Mouse (Mus musculus) left cerebral cortex, postnatal 14 days (tissue): Measurements from ENCODE around the gene Pax7. TPM values are rescaled to one million over a fixed set of nuclear protein-coding genes. Genes with fewer than 3 reads are reported as not detected.

Source experiments
- DNase-seq, 2 experiments: peaks; one replicate each; pipeline ENCODE4 v3.0.0; 2021 to 2022; ENCODE audit warnings: low spot score in 2 of 2, mixed read lengths in 1 of 2
- intact Hi-C: fragments of 180-260 bp; cut with DNase I; formaldehyde crosslinking; loops from one replicate; pipeline ENCODE4 v1.15.1; 2025
- total RNA-seq, 2 experiments: library from RNA; stranded (reverse); gene quantifications; 2 replicates each; pipeline ENCODE4 v1.2.3; 2021

The Pax7 gene
- total RNA-seq, 2 experiments from 2014 or later: not detected

- intact Hi-C loops: no loop called here
- DNase-seq: no peak
Measured at GRCm38 (mm10) chr4:139833817-139834401, 581 bp upstream of the Pax7 start.

- no peak for DNase-seq
Measured at GRCm38 (mm10) chr4:139832281-139833035, 870 bp downstream of the Pax7 start.

GRCm38 (mm10) chr4:139831501-139832230 lies 1.7 kb downstream of the Pax7 start:
- DNase-seq: no peak
- intact Hi-C loops: no loop called here

More at GRCm38 (mm10) chr4:139832281-139833035, 870 bp downstream of the Pax7 start:
- intact Hi-C loops: no loop called here

- DNase-seq: no peak
- intact Hi-C loops: no loop called here
Measured at GRCm38 (mm10) chr4:139830581-139831387, 2.5 kb downstream of the Pax7 start.

- DNase-seq: no peak
- intact Hi-C loops: no loop called here
Measured at GRCm38 (mm10) chr4:139830053-139830452, 3.3 kb downstream of the Pax7 start.

- no peak for DNase-seq
- intact Hi-C loops: no loop called here
Measured at GRCm38 (mm10) chr4:139828871-139829590, 4.3 kb downstream of the Pax7 start.

GRCm38 (mm10) chr4:139828283-139828678 lies 5.0 kb downstream of the Pax7 start:
- intact Hi-C loops: no loop called here
- no peak for DNase-seq

GRCm38 (mm10) chr4:139827501-139828282 lies 5.6 kb downstream of the Pax7 start:
- intact Hi-C loops: no loop called here
- no peak for DNase-seq

- intact Hi-C loops: no loop called here
- DNase-seq: no peak
Measured at GRCm38 (mm10) chr4:139826231-139826630, 7.1 kb downstream of the Pax7 start.

- intact Hi-C loops: no loop called here
- DNase-seq: no peak
Measured at GRCm38 (mm10) chr4:139825326-139826112, 7.8 kb downstream of the Pax7 start.

GRCm38 (mm10) chr4:139824572-139825325 lies 8.6 kb downstream of the Pax7 start:
- intact Hi-C loops: no loop called here
- no peak for DNase-seq

- intact Hi-C loops: no loop called here
- no peak for DNase-seq
Measured at GRCm38 (mm10) chr4:139823870-139824472, 9.4 kb downstream of the Pax7 start.

GRCm38 (mm10) chr4:139823138-139823869 lies 10.0 kb downstream of the Pax7 start:
- intact Hi-C loops: no loop called here
- DNase-seq: no peak

GRCm38 (mm10) chr4:139822214-139823137 lies 10.9 kb downstream of the Pax7 start:
- DNase-seq: no peak
- intact Hi-C loops: no loop called here
